Mouse (Mus musculus): ENCODE data around the gene Ccer2.

GRCm38 (mm10) chr7:28769414-28769958 is 13.5 kb downstream of the Ccer2 start:
- TF ChIP-seq POLR2A (IDR thresholded peaks at IDR 0.05; ENCODE audit: low read depth, low read length) = no peak
- TF ChIP-seq CTCF (IDR thresholded peaks at IDR 0.05; ENCODE audit: borderline replicate concordance, insufficient read depth, low read length) = no peak

All from embryonic fibroblast, embryonic 13.5 days (primary cell).